Mouse (Mus musculus) stomach, adult 2 months (tissue): ENCODE data around the gene Rsad2. TPM values are rescaled to one million over a fixed set of nuclear protein-coding genes. Genes with fewer than 3 reads are reported as not detected.

Source experiments
- polyA plus RNA-seq: library from polyadenylated mRNA; depleted of rRNA; stranded (reverse); fragments of >200 nt; gene quantifications from 2 replicates; pipeline ENCODE4 v1.2.3, GENCODE M21; 2012; rRNA removed

The Rsad2 gene
- polyA plus RNA-seq = 0.56 and 1.3 TPM in 2 replicates

DNA sequence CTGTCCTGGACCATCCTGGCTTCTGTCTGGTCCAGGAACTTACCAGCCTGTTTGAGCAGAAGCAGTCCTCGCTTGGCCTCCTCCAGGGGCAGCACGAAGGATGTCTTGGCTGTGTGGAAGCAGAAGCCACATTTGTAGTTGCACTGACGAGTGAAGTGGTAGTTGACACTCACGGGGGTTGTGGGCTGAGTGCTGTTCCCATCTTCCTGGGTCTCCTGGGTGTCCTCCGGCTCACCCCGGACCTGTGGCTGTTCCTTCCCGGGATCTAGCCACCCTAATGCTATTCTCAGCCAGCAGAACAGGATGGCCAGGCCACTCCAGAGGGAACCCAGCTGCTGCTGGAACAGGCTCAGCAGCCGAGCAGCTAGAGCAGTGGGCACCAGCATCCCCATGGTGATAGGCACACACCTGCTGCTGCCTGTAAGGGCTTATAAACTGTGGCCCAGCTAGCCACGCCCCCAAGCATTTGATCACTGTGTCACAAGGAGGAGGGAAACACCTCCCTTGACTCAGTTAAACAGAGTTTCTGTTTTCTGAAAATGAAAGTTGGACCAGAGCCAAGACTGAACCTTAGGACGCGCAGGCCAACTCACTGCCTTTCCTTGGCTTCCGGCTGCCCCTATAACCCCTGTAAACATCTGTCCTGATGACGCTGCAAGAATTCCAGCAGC, at the start of gene Rsad2:
Gene Rsad2, minus strand, starts transcription at position 425 of the 671 bp plus-strand sequence.

DNA sequence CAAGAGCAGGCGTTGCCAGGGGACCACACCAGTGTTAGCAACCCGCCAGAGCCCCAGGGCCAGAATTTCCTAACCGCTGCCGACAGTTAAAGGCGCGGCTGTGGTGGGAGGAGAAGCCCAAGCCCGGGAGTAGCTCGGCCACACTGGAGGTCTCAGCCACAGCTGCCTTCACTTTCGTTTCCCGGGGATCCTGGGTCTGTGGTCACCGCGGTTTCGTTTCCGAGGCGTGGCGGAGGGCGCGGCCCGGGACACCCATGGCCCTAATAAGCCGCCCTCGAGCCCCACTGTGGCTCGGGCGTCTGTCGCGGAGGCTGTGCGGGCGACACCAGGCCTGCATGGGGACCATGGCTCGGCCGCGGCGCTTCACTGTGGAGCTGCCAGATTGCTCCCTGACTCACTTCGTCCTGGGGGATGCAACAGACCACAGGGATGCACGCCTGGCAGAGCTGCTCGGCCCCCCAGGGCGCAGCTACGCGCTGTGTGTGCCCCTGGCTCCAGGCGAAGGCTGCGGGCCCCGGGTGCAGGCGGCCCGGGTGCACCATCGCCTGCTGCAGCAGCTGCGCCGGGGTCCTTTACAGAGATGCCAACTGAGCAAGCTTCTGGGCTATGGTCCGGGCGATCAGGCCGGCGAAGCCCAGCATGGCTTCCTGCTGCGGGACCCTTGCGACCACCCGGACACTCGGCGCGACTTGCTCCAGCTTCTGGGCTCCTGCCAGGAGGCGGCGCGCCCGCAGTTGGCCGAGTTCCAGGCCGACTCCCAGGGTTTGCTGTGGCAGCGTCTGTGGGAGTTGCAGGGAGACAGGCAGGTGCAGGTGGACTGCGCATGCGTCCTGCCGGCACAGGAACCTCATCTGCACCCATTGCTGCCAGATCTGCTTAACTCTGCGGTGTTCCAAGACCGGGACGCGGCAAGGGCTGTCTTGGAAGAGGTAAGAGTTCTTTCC, 13.1 kb upstream of the Rsad2 start, which contains the start of gene Cmpk2:
Gene Cmpk2, plus strand, starts transcription at position 107 of the 944 bp plus-strand sequence.

DNA sequence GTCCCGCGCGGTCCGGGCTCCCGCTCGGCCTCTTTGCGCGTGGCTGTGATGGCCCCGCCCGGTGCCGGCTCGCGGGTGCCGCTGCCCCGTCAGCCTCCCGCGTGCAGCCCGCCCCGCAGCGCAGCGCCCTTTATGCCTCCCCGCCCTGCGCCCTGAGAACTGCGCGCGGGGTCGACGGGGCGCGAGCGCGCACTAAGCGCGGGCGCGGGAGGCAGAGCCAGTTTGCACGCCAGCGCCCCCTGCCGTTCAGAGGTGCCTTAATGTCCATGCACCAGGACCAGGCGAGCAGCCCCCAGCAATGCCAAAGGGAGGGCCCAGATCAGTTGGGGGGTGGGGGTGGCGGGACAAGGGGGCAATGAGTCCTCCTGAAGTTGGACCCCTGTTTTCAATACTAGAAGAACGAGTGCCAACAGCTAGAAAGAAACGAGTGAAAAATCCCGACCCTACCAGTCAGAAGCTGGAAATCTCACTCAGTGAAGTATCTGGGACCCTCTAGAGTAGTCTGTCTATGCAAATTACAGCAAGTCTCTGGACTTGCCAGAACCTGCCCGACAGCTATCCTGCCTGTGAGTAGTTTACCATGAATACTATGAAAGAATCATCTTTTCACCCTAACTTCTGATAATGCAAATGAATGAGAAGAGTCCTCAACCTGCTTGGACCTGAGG, 41.0 kb downstream of the Rsad2 start, which contains the start of gene Rnf144a:
Gene Rnf144a, minus strand, starts transcription at position 151 of the 668 bp plus-strand sequence.

Other genes with a start within 250 kb of the Rsad2 start
- gene Rnf144a, start 41.2 kb downstream of the Rsad2 start, polyA plus RNA-seq = 1.3 and 1.5 TPM in 2 replicates
- 1.5 and 2.7 TPM in 2 replicates for gene Cmpk2, start 12.8 kb upstream of the Rsad2 start, polyA plus RNA-seq